Mouse (Mus musculus): ENCODE measurements at regions not wholly inside any gene's neighbourhood (a gene's known extent, or its start where the extent isn't known, plus 50 kb on each side); places are given as distances from the start of the nearest gene placed in this dataset.

DNA sequence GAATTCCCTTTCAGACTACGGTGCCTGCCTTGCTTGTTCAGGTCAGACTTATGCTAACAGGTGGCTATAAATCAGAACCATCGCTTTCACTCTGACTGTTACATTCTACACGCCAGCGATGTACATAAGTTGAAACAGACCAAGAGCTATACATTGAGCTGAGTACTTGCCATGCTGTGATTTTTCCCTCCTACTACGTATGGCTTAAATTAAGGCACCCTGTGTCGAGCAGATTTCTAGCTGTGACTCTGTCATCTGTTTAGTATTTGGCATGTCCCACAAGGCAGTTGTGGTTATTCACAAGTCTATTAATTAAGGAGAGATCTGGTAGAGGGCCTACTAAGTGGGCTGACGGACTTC is 504.4 kb downstream of the 1700129C05Rik start:
- no peaks in the 10 kb centered on the region for H3K36me3 ChIP-seq
- no peak overlapping the region for H3K4me3 ChIP-seq
- no peak for DNase-seq (ENCODE audit: low spot score)
- peaks cover 10% of the 10 kb centered on the region; the same call in 1 of the 2 replicates for H3K27me3 ChIP-seq (ENCODE audit: insufficient read depth, poor library complexity, severe bottlenecking)
- WGBS: 84% methylated on average over 7 of the region's 7 CpGs
- no peaks in the 10 kb centered on the region for H3K4me1 ChIP-seq
- H3K27ac ChIP-seq: no peak overlapping the region
- no peaks in the 10 kb centered on the region for H3K9me3 ChIP-seq

DNA sequence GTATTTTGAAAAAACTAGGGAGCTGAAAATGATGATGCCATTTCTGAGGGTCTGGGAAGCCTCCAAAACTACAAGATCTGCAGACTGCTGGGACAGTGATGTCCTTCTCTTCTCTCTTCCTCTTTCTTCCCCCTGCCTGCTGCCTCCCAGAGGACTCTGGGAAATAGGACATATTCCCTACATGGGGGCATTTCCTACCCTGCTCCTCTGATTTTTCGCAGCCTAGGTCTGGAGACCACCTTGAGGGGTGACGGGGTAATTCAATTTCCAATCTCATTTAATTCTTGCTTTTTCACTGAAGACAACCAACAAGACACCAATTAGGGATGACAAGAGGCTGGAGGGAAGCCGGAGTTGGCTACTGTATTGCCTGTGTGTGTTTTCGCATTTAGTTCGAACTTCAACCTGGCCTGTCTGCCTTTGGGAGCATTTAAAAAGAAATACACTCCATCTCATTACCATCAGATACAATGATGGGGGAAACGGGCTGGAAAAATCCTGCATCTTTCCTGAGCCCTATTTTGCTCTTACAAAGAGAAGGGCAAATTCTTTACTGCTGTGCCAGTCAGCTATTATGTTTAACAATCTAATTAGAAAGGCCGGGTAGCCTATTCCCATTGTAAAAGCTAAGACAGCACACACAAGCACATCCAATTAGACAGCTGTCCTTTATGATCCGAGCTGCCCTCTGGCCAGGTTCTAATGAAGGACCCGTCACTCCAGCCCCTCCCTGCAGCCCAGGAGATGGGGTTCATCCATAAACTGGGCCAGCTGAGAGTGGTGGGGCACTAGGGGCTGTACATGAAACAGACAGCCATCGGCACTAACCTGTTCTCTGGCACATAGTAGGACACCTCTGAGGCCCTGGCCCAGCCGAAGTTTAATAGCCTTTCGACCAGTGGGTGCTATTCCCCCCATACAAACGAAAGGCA is 505.0 kb downstream of the 1700129C05Rik start:
- 82% methylated on average over 13 of the region's 13 CpGs for WGBS
- no peaks in the 10 kb centered on the region for H3K9me3 ChIP-seq
- DNase-seq (ENCODE audit: low spot score): no peak
- no peak overlapping the region for H3K27ac ChIP-seq
- H3K4me1 ChIP-seq: no peaks in the 10 kb centered on the region
- H3K4me3 ChIP-seq: no peak overlapping the region
- no peaks in the 10 kb centered on the region for H3K36me3 ChIP-seq
- peaks cover 10% of the 10 kb centered on the region; the same call in 1 of the 2 replicates for H3K27me3 ChIP-seq (ENCODE audit: insufficient read depth, poor library complexity, severe bottlenecking)

DNA sequence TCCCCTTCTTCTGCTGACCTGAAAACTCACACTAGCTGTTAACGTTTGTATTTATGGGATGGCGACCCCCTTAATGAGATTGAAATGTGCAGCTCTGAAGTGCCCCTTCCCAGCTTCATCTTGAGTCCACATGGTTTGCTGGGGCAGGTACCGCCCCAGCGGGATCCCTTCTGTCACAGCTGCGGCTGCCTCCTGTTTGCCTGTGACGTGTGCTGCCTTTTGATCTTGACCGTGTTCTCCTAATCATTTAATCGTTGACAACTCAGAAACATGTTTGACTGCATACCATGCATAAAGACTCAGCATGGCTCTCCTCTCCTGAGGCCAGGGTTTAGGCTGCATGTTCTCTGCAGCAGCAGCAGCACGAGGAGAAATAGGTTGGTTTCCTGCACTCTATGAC is 511.5 kb downstream of the 1700129C05Rik start:
- 33% methylated on average over 9 of the region's 9 CpGs for WGBS
- H3K36me3 ChIP-seq: no peaks in the 10 kb centered on the region
- H3K27me3 ChIP-seq (ENCODE audit: insufficient read depth, poor library complexity, severe bottlenecking): peaks cover 18% of the 10 kb centered on the region; the same call in 1 of the 2 replicates
- H3K4me3 ChIP-seq: no peak overlapping the region
- no peaks in the 10 kb centered on the region for H3K9me3 ChIP-seq
- H3K27ac ChIP-seq: no peak overlapping the region
- H3K4me1 ChIP-seq: peaks cover 23% of the 10 kb centered on the region
- no peak for DNase-seq (ENCODE audit: low spot score)

DNA sequence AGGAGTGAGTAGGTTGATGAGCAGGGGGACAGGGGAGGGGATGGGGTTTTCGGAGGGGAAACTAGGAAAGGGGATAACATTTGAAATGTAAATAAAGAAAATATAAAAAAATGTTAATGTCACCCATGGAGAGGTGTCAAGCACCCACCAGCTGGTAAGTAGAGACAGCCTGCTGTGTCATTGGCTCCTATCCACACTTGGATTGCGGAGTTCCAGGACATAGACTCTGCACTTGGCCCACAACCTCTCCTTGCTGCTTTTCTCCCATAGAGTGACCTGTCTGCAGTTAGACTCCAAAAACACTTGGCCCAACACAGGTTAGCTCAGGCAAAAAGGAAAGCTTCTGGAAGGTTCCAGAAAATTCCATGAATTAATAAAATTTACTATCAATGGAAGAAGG is 514.4 kb downstream of the 1700129C05Rik start:
- DNase-seq (ENCODE audit: low spot score): no peak
- H3K27me3 ChIP-seq (ENCODE audit: insufficient read depth, poor library complexity, severe bottlenecking): 0 out of 2 replicates have a peak, but pooled peaks cover 13% of the 10 kb centered on the region
- H3K4me3 ChIP-seq: no peak overlapping the region
- H3K36me3 ChIP-seq: no peaks in the 10 kb centered on the region
- peaks cover 34% of the 10 kb centered on the region for H3K4me1 ChIP-seq
- 92% methylated on average over 2 of the region's 2 CpGs for WGBS
- no peak overlapping the region for H3K27ac ChIP-seq
- H3K9me3 ChIP-seq: no peaks in the 10 kb centered on the region

DNA sequence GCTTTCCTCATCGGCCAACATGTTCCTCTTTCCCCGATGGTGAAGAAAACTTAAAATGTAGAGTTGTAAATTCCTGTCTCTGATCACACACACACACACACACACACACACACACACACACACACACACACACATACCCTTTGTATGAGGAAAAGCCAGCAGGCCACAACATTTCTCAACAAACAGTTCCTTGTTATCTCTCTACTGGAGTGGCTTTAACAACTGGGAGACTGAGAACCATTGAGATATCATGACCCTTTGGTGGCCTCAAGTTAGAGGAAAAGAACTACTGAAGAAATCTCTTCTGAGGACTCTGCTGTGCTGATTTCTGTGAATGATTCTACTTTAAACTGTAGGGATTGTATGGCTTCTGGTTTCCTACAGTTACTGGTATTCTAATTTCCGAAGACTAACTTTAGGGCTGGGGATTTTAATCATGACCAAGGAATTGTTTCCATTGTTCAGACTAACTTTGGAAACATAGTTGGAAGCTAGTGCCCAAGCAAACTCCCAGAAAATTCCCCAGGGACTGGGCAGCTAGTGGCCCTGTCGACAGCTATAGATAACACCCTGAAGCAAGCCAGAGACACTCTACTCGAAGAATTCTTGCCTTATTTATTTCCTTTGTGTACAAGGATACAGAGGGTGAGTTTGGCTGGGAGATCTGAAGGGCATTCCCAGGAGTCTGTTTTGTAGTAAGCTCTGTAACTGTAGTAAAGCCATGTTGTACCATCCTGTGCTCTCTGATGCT is 516.0 kb downstream of the 1700129C05Rik start:
- Histone ChIP-seq H3K27ac (peak overlapping the region; percentile 76), H3K36me3 (no peaks in the 10 kb centered on the region), H3K27me3 (ENCODE audit: insufficient read depth, poor library complexity, severe bottlenecking) (0 out of 2 replicates have a peak, but pooled peaks cover 13% of the 10 kb centered on the region), H3K4me1 (peaks cover 34% of the 10 kb centered on the region), H3K9me3 (no peaks in the 10 kb centered on the region), H3K4me3 (no peak overlapping the region)
- WGBS: 12% methylated on average over 5 of the region's 5 CpGs
- peak; percentile 83 for DNase-seq (ENCODE audit: low spot score)

- WGBS: 87% methylated on average over 2 of the region's 2 CpGs
- no peak for DNase-seq (ENCODE audit: low spot score)
Measured at GRCm38 (mm10) chr14:58620186-58620585, 522.5 kb downstream of the 1700129C05Rik start.

GRCm38 (mm10) chr14:58617656-58618055 is 525.0 kb downstream of the 1700129C05Rik start:
- Histone ChIP-seq H3K27ac (no peak overlapping the region), H3K27me3 (ENCODE audit: insufficient read depth, poor library complexity, severe bottlenecking) (no peaks in the 10 kb centered on the region; the same call in 1 of the 2 replicates), H3K9me3 (no peaks in the 10 kb centered on the region), H3K4me1 (0 out of 2 replicates have a peak, but pooled peaks cover 3% of the 10 kb centered on the region), H3K36me3 (no peaks in the 10 kb centered on the region), H3K4me3 (no peak overlapping the region)
- 72% methylated on average over 10 of the region's 10 CpGs for WGBS
- no peak for DNase-seq (ENCODE audit: low spot score)

More at GRCm38 (mm10) chr14:58620186-58620585, 522.5 kb downstream of the 1700129C05Rik start:
- no peak overlapping the region for H3K27ac ChIP-seq
- peaks cover 3% of the 10 kb centered on the region; the same call in 1 of the 2 replicates for H3K4me1 ChIP-seq
- no peaks in the 10 kb centered on the region; the same call in 1 of the 2 replicates for H3K27me3 ChIP-seq (ENCODE audit: insufficient read depth, poor library complexity, severe bottlenecking)
- no peaks in the 10 kb centered on the region for H3K36me3 ChIP-seq
- no peaks in the 10 kb centered on the region for H3K9me3 ChIP-seq
- no peak overlapping the region for H3K4me3 ChIP-seq

- no peak for DNase-seq (ENCODE audit: low spot score)
- peaks cover 23% of the 10 kb centered on the region; the same call in 1 of the 2 replicates for H3K4me1 ChIP-seq
- WGBS: 61% methylated on average over 4 of the region's 4 CpGs
- no peaks in the 10 kb centered on the region for H3K27me3 ChIP-seq (ENCODE audit: insufficient read depth, poor library complexity, severe bottlenecking)
- H3K4me3 ChIP-seq: no peak overlapping the region
- H3K36me3 ChIP-seq: no peaks in the 10 kb centered on the region
- H3K9me3 ChIP-seq: no peaks in the 10 kb centered on the region
- peak overlapping the region; percentile 52 for H3K27ac ChIP-seq
Measured at GRCm38 (mm10) chr14:58608216-58608615, 534.5 kb downstream of the 1700129C05Rik start.

GRCm38 (mm10) chr14:58607734-58608133 is 535.0 kb downstream of the 1700129C05Rik start:
- peak; percentile 79 for DNase-seq (ENCODE audit: low spot score)
- 43% methylated on average over 2 of the region's 2 CpGs for WGBS
- H3K27ac ChIP-seq: peak overlapping the region; percentile 52; the same call in 1 of the 2 replicates

GRCm38 (mm10) chr14:58605529-58605928 is 535.2 kb downstream of the Fgf9 start:
- no peaks in the 10 kb centered on the region for H3K9me3 ChIP-seq
- peaks cover 23% of the 10 kb centered on the region; the same call in 1 of the 2 replicates for H3K4me1 ChIP-seq
- 55% methylated on average over 4 of the region's 4 CpGs for WGBS
- no peaks in the 10 kb centered on the region for H3K27me3 ChIP-seq (ENCODE audit: insufficient read depth, poor library complexity, severe bottlenecking)
- H3K4me3 ChIP-seq: no peak overlapping the region
- H3K36me3 ChIP-seq: no peaks in the 10 kb centered on the region
- no peak for DNase-seq (ENCODE audit: low spot score)
- H3K27ac ChIP-seq: no peak overlapping the region

More at GRCm38 (mm10) chr14:58607734-58608133, 535.0 kb downstream of the 1700129C05Rik start:
- H3K27me3 ChIP-seq (ENCODE audit: insufficient read depth, poor library complexity, severe bottlenecking): no peaks in the 10 kb centered on the region
- no peaks in the 10 kb centered on the region for H3K36me3 ChIP-seq
- H3K4me1 ChIP-seq: peaks cover 23% of the 10 kb centered on the region; the same call in 1 of the 2 replicates
- H3K9me3 ChIP-seq: no peaks in the 10 kb centered on the region
- H3K4me3 ChIP-seq: no peak overlapping the region

DNA sequence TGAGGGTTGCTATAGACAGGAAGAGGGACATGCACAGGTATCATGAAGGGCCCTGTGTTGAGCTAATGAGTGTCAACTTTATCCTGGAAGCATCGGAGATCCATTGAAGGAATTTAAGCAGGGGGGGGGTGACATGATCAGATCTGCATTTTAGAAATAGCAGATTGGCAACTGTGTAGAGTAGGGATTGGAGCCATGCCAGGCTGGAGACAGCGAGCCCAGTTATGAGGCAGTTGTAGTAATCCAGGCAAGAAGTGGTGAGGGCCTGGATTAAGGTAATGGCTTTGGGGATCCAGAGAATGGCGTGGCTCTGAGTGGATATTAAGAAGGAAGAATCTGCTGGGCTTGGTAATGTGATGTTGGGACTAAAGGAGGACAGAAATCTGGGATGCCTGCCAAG is 528.5 kb downstream of the Fgf9 start:
- Histone ChIP-seq H3K4me3 (no peak overlapping the region), H3K27me3 (ENCODE audit: insufficient read depth, poor library complexity, severe bottlenecking) (no peaks in the 10 kb centered on the region), H3K36me3 (no peaks in the 10 kb centered on the region), H3K9me3 (no peaks in the 10 kb centered on the region), H3K4me1 (no peaks in the 10 kb centered on the region), H3K27ac (no peak overlapping the region)
- 78% methylated on average over 3 of the region's 3 CpGs for WGBS
- DNase-seq (ENCODE audit: low spot score): no peak

DNA sequence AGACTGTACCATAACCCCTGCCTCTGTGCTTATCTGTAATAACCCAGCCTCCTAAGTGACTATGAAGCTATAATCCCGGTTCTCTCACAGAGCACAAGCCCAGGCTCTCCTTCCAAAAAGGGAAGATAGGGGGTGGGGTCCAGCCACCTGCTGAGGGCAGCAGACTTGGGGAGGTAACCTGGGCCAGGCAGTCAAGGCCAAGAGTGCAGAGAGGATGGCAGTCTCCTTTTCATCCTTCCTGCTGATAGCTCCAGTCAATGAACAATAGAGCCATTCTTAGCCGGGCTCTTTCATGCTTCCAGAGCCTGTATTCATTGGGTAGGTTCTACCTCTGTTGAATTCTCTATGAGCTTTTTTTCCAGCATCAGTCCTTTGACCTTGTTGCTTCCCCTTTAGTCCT is 527.5 kb downstream of the Fgf9 start:
- Histone ChIP-seq H3K4me1 (no peaks in the 10 kb centered on the region), H3K4me3 (no peak overlapping the region), H3K36me3 (no peaks in the 10 kb centered on the region), H3K27ac (no peak overlapping the region), H3K27me3 (ENCODE audit: insufficient read depth, poor library complexity, severe bottlenecking) (no peaks in the 10 kb centered on the region), H3K9me3 (no peaks in the 10 kb centered on the region)
- WGBS: 48% methylated on average over 2 of the region's 2 CpGs
- DNase-seq (ENCODE audit: low spot score): no peak

GRCm38 (mm10) chr14:58596936-58597335 is 526.6 kb downstream of the Fgf9 start:
- 79% methylated on average over 2 of the region's 2 CpGs for WGBS
- Histone ChIP-seq H3K4me3 (no peak overlapping the region), H3K4me1 (no peaks in the 10 kb centered on the region), H3K36me3 (no peaks in the 10 kb centered on the region), H3K27ac (no peak overlapping the region), H3K9me3 (no peaks in the 10 kb centered on the region), H3K27me3 (ENCODE audit: insufficient read depth, poor library complexity, severe bottlenecking) (no peaks in the 10 kb centered on the region)
- DNase-seq (ENCODE audit: low spot score): no peak
